Mouse (Mus musculus): ENCODE data around the gene Coq9.
A peak's percentile ranks its signal among the peaks of the same experiment; 100 is the strongest.

Gene Coq9

DNA sequence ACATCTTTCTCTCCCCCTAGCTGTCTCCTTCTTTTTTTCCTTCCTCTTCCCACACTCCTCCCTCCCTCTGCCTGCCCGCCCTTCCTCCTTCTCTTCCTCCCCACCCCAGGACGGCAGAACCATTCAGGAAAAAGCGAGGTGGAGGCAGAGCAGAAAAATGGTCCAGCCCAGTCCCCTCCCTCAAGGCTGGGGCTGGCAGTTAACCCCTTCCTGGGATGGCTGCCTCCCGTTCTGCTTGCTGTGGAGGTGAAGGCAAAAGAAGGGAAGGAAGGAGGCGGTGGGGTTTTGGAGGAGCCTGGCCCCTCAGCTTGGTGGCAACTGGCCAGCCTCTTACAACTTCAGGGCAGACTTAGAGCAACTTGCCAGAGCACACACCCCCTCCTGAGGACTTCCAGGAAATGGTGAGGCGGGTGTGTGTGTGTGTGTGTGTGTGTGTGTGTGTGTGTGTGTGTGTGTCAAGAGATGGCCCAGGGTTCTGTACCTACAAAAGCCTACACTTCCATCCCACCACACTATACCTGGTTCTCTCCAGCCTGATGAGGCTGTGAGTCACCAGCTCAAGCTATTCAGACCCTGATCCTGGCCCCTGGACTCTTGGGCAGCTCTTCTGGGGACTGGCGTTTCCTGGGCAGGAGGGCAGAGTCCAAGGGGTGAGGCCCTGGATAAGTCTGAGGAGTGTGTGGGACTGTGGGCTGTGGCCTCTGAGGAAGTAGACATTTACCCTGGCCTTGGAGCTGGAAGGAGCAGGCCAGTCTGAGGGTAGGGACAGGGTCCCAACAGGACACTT is 33.2 kb downstream of the Coq9 start:
- no peak for DNase-seq

DNA sequence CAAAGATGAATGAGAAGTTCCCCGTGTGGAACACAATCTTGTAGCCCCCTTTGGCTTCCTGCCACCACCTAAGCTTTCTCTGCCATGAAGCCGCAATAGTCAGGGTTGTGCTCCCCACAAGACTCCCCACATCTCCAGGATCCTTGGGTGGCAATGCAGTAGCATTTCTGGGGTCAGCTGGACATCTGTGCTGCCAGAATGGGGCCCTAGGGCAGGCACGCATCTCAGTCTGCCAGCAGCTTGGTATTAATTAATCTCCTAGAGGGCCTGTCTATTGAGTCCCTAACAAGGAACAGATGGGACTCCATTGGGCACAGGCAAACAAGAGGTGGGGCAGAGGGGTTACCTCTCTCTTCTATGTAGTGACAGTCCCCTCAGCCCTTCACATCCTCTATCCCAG is 34.0 kb downstream of the Coq9 start:
- no peak for DNase-seq

DNA sequence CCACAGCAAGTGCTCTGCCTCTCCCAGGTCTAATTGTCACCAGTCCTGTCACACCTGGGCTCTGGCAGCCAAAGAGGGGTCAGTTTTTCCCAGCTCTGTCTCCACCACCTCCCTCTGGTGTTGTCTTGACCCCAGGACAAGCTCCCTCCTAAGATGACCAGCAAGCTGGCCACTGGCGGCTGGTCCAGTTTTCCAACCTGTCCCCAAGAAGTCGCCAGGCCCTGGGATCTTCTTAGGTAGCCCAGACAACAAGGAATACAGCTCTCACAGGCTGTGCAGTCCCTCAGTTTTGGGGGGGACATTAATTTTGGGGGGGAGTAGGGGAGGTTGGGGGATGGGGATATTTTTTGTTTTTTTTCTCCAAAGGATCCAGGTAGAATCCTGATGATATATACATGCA is 34.5 kb downstream of the Coq9 start:
- no peak for DNase-seq

DNA sequence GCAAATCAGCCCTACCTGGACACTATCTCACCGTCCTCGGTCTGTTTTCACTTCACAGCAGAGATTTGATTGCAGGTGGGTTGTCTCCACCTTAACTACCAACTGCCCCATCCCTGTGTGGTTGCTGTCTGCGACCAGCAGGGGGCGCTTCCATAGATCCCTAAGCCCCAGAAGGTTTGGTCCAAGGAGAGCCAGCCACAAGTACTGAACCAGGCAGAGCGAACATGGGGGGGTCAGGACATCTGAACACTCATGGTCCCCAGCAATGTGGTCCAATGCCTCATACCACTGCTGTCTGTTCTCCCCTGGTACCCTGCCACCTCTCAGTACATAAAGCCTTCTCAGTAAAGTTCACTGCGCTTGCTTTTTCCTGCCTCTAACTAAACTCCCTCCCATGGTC is 36.2 kb downstream of the Coq9 start:
- peak in 1 of 2 experiments; percentile 28 for DNase-seq

DNA sequence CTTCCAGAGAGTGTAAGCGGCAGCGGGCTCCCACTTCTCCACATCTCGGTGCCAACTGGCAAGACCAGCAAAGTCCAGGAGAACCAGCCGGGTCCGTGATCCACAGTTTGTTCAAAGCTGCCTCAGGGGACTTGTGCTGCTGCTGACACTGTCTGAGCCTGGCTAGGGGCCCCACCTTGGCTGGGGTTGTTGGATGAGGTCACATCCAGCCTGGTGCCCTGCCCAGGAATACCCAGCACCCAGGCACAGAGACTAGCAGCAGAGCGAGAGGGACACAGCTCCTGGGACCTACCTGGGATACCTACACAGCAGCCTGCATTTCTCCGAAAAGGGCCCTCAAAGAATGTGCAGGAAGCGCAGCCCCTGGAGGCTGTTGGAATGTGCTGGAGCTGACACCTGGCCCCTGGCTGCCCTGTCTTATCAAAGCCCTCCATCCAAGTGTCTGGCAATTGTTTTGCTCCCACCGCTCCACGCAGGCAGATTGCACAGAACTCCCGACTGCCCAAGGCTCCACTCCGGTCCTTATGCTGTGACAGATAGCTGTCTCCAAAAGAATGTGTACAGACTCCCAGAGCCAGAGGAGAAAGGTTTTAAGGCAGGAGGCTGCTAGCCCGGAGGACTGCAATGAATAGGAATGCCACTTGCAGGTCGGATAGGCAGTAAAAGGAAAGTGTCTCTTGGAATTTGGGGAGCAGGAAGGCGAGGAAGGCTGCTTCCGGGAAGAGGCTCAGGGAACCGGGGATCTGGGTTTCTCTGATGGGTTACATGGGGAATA is 37.2 kb downstream of the Coq9 start:
- DNase-seq: no peak

DNA sequence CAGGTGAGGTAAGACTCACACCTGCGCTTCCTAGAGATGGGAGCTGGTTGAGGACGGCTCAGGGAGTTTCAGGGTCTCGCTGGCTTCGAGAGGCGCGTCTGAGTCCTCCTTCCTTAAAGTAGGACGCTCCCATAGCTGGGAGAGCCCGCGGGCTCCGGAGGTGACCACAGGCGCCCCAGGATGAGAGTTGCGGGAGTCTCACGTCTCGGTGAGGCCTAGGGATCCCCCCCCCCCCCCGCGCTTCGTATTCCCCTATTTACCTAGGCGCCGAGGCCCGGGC is 37.7 kb downstream of the Coq9 start:
- no peak for DNase-seq

DNA sequence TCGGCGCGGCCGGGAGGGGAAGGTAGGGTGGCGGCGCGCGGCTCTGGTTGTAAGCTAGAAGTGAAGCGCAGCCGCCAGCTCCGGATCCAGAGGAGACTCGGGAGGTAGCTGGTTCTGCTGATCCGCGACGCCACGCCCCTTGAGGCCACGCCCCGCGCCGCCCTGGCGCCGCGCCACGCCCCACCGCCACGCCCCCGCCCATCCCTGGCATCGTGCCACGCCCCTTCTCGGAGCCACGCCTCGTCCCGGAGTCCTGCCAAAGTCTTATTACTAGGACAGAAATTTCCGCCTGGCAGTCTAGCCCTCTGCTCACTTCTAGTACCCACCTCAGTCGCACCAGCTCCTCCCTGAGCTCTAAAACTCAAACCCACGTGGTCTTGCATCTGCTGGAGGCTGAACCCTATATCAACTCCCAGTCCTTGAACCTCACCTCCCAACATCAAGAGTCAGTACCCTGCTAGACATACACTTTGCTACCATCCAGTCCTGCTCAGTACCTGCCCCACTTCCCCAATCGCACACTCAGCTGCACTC is 38.1 kb downstream of the Coq9 start, which contains the start of gene Dok4:
TSS of gene Dok4 (minus strand) at position 134 of the 534 bp plus-strand sequence.
- peak; percentile 67 to 76 for DNase-seq

DNA sequence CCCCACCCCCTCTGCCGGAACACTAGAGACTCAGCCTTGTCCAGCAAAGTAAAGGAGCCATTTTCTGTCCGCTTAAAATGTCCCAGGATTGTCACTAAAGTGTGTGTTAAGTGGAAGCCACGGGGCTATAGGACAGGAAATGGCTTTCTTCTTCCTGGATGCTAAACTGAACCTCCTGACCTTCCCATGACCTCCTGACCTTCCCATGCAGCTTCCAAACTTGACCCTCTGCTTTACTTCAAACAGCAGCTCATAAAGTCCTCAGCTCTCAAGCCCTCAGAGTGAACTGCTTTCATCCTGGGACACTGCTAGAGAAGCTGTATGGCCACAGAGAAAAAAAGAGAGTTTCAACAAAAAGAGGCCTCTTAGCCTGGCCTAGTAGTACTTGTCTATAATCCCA is 38.7 kb downstream of the Coq9 start:
- DNase-seq: no peak

DNA sequence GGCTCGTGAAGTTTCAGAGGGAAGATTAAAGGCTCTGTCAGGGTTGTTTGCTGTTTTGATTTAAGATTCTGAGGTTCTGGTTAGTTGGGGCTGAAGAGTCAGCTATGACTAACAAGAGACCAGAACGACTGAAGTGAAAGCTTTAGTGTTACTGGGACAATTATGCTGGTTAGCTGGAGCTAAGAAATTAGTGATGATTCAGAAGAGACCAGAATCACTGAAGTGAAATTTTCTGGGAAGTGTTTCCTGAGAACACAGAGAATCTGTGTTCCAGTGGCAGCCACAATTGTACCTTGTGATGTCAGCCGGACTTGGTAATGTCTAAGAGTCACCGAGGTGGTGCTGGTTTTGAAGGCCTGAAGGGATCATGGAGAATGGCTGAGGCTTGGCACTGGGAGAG is 42.6 kb downstream of the Coq9 start:
- no peak for DNase-seq

DNA sequence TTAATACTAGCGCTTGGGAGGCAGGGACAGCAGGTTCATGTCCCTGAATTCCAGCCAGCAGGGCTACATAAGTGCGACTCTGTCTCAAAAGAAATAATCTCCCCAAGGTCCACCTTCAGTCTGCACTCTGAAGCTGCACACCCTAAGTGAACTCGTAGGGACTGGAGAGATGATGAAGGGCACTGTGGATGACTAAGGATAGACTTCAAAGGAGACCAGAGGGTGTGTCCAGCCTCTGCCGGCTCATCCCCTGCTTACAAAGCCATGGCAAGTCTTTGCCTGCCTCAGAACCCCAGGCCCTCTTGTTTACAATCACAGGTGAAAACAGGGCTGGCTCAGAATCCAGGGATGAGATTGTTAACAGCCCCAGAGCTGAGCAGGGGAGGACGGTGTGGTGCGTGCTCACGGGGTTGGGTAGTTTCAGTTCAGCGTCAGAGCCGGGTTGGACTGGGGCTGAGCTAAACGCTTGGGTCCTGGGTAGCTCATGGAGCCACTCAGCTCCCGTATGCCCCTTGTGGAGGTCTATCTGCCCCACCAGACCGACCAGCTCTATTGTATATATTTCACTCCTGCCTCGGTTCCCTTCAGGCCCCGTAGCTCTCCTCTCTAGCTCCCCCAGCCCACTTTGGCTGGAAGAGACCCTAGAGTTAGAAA is 50.4 kb downstream of the Coq9 start:
- DNase-seq: no peak

DNA sequence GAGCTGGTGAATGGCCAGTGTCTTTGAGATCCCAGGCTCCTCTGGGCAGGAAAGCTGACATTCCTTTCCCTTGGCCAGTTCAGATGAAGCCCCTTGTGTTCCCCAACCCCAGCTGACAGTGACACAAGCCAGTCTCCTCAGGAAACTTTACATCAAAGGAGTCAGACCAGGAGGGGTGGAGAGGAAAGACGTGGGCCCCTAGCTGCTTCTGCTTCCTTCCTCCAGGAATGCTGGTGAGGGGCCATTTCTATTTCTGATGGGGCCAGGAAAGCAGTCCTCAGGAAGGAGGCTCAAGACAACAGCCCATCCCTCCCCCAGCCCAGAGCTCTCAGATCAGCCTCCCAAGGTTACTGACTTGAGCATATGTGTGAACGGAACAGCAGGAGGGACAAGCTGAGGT is 54.8 kb downstream of the Coq9 start:
- DNase-seq: no peak

DNA sequence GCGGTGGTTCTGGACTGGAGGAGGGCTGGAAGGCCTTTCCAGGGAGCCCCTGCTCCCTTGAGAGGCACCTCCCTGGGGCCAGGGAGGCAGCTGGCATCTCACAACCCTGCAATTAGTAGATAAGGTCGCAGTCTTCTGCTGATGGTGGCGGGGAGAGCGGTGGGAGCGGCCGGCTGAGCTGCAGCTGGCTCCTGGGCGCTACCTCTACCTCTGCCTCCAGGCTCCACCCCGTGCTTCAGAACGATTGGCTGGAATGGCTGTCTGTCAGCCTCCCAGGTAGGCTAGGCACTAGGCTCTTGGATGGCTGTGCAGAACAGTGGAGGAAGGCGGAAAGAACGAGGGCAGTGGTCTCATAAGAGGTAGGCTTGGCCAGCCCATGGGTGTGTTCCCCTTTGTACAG is 61.1 kb downstream of the Coq9 start:
- no peak for DNase-seq

DNA sequence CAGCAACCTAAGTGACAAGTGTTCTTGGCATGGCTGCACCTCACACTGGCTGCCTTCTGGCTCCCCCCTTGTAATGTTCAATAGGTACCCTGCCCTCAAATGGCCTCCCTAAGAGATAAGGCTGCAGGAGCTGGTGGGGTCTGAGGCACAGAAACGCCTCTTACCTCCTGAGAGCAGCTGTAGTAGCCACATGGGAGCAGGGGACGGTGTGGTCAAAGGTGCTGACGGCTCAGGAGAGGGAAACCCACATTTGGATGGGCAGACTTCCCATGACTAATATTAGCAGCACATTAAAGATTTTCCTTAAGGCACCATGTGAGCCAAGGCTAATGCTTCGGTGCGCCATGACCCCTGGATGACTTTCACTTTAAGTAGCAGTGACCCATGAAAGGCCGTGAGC is 62.5 kb downstream of the Coq9 start:
- DNase-seq: no peak

DNA sequence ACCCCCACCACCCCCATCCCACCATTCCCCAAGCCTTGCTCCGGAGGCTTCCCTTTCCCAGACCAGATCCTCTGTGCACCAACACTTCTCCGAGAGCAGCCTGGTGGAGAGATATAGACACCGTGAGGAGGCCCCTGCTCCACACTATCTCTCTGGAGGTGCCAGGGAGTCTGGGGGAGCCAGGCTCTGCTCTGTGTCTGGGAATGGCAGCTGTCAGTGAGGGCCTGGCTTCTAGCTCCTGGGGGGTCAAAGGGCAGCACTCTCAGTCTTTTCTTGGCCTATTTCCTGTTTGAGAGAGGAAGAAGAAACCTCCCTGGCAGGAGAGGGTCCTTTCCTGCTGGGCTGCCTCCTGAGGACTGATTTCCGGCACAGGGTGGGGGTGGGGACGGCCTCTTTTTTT is 62.9 kb downstream of the Coq9 start:
- DNase-seq: no peak

DNA sequence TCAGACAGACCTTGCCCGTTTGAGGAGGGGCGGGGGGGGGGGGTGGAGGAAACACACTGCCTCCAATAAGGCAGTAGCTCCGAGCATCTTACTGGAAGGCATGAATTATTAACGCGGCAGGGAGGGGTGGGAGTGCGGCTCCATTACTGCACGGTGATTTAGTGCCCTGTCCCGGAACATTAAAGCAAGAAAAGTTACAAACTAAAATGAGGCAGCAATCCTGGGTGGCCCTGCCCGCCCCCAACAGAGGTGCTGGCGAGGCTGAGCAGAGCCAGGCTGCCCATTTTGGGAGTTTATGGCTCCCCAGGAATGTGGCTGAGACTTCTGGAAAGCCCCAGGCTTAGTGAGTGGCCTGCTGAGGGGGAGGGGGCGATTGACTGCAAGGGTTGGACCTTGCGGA is 65.6 kb downstream of the Coq9 start:
- DNase-seq: no peak

Measured in thymus, adult 18-20 months (tissue).